Mouse (Mus musculus) neural tube, embryonic 13.5 days (tissue): ENCODE data around the gene Med6. TPM values are rescaled to one million over a fixed set of nuclear protein-coding genes. Genes with fewer than 3 reads are reported as not detected.
"Not testable (repeated sequence)": the region's sequence is repeated elsewhere in the genome, so short reads cannot be mapped to it uniquely, and the experiment has no call there.

Source experiments
- ATAC-seq: fragments of 200-750 bp; cut with Nextera tagmentation; 2 replicates; pipeline ENCODE4 v1.8.0; 2017; ENCODE audit warnings: low read depth, mild to moderate bottlenecking, moderate TSS enrichment, moderate library complexity
- H3K27ac ChIP-seq: fragments of 300-500 bp; sonication (generic); replicated peaks from 2 replicates; pipeline ENCODE4 v1.5.1; 2015; ENCODE audit warnings: moderate library complexity, mild to moderate bottlenecking, inconsistent platforms
- H3K27me3 ChIP-seq: fragments of 300-500 bp; sonication (generic); 2 replicates; pipeline ENCODE4 v1.6.1; 2015; ENCODE audit warnings: mild to moderate bottlenecking, inconsistent platforms
- H3K36me3 ChIP-seq: fragments of 300-500 bp; sonication (generic); 2 replicates; pipeline ENCODE4 v1.6.1; 2015; ENCODE audit warnings: mild to moderate bottlenecking, inconsistent platforms
- H3K4me1 ChIP-seq: fragments of 300-500 bp; sonication (generic); replicated peaks from 2 replicates; pipeline ENCODE4 v1.6.1; 2015; ENCODE audit warnings: inconsistent platforms
- H3K4me2 ChIP-seq: fragments of 300-500 bp; sonication (generic); 2 replicates; pipeline ENCODE4 v1.6.1; 2015; ENCODE audit warnings: inconsistent platforms, mild to moderate bottlenecking, moderate library complexity
- H3K4me3 ChIP-seq: fragments of 300-500 bp; sonication (generic); 2 replicates; pipeline ENCODE4 v1.5.1; 2015; ENCODE audit warnings: mild to moderate bottlenecking, inconsistent platforms
- H3K9ac ChIP-seq: fragments of 300-500 bp; sonication (generic); 2 replicates; pipeline ENCODE4 v1.6.1; 2015; ENCODE audit warnings: moderate library complexity, mild to moderate bottlenecking, inconsistent platforms
- H3K9me3 ChIP-seq: fragments of 300-500 bp; sonication (generic); 2 replicates; pipeline ENCODE4 v1.6.1; 2016; ENCODE audit warnings: inconsistent platforms
- WGBS: fragments of 180-500 bp; shearing (Covaris S2); methylation state at CpG from one replicate; pipeline ENCODE4 v1.1.7; 2015; 5-methylcytosine and 5-hydroxymethylcytosine counted together
- polyA plus RNA-seq: library from polyadenylated mRNA; unstranded; fragments of >200 nt; fragmentation: Nextera tagmentation; extraction: Ambion mirVana; gene quantifications from 2 replicates; pipeline ENCODE4 v1.2.1, GENCODE M21; 2015

Med6 gene
- polyA plus RNA-seq, 1 experiment from 2014 or later = 59.3 TPM

DNA sequence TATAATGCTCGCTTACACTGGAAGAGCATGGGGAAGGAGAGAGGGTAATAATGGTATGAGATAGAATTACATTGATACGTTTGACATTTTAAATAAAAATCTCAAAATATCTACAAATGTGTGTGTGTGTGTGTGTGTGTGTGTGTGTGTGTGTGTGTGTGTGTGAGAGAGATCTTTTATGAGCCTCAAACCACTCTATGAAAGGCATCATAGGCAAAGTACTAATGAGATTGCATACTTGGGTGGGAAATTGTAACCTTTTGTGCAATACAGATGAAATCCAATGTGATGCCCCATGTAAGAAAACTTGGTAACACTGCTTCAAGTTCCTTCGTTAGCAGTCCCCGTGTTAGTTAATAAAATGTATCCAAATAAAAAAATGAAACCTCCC is 61.8 kb downstream of the Med6 start:
- peak overlapping the region; percentile 81 for H3K27ac ChIP-seq
- peak overlapping the region; percentile 89 for H3K9ac ChIP-seq
- H3K9me3 ChIP-seq = no peaks in the 10 kb centered on the region
- H3K27me3 ChIP-seq = no peaks in the 10 kb centered on the region
- peaks cover 25% of the 10 kb centered on the region for H3K4me1 ChIP-seq
- H3K4me3 ChIP-seq = peak overlapping the region; percentile 86
- peak; percentile 69 for ATAC-seq
- WGBS = 43% methylated on average over 4 of the region's 4 CpGs
- H3K4me2 ChIP-seq = peak overlapping the region; percentile 69
- H3K36me3 ChIP-seq = no peaks in the 10 kb centered on the region

DNA sequence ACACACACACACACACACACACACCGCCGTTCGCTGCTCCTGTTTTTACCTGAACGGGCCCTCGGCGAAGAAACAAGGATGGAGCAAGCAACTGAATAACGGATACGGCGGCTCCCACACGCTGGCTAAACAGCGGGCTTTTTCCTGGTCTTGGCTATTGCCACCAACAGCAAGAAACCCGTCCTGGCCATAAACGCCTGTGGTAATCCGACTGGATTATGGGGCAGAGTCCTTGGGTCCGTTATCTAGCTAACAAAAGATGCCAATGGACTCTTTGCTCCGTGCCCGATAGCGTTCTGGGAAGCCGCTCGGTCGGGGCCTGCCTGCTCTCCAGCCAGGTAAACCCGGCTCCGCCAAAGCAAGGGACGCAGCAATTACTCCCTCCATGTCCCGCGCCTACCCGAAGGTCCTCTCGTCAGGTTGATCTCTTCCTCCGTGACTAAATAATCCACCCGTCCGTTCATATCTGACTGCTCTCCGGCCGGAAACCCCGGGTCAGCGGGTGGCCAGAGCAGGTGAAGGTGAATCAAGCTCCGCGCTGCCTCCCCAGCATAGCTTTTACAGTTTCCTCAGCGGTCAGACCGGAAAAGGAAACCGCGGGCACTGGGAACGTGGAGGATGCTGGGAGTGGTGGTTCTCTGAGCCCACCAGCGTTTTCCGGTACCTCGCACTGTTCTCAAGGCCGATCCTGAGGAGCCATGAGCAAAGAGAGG is 62.3 kb downstream of the Med6 start, which contains the start of the genes Gm20498 and Synj2bp:
TSS of gene Gm20498 (minus strand) at position 590 of the 713 bp plus-strand sequence.
TSS of gene Synj2bp (minus strand) at position 596 of the 713 bp plus-strand sequence.
- H3K4me2 ChIP-seq = peak within 1 kb of the TSS; percentile 69
- H3K27me3 ChIP-seq = no peaks in the 10 kb centered on the region
- ATAC-seq = peak; percentile 95
- H3K4me3 ChIP-seq = peak within 1 kb of the TSS; percentile 86
- H3K9ac ChIP-seq = peak within 1 kb of the TSS; percentile 89
- peak within 1 kb of the TSS; percentile 81 for H3K27ac ChIP-seq
- H3K9me3 ChIP-seq = no peaks in the 10 kb centered on the region
- no peaks in the 10 kb centered on the region for H3K36me3 ChIP-seq
- whole genome bisulfite sequencing = under 1% methylated on average over 46 of the region's 46 CpGs
- peaks cover 25% of the 10 kb centered on the region for H3K4me1 ChIP-seq

DNA sequence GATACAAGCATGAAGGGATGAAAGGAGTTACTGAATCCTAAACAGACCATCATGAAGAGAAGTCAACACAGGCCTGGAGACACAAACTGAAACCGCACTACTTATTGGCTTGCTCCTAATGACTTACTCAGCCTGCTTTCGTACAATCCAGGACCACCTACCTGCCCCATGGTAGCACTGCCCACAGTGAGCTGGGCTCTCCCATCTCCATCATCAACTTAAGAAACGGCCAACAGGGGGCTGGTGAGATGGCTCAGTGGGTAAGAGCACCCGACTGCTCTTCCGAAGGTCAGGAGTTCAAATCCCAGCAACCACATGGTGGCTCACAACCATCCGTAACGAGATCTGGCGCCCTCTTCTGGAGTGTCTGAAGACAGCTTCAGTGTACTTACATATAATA is 64.2 kb downstream of the Med6 start:
- not testable (repeated sequence) for H3K27me3 ChIP-seq, ATAC-seq, H3K9me3 ChIP-seq, H3K9ac ChIP-seq, H3K27ac ChIP-seq, H3K4me3 ChIP-seq, H3K4me2 ChIP-seq, H3K36me3 ChIP-seq
- 76% methylated on average over 8 of the region's 8 CpGs for WGBS
- H3K4me1 ChIP-seq = peaks cover 25% of the 10 kb centered on the region

Other genes starting within 250 kb of the Med6 start
- 0.23 and 0.31 TPM in 2 replicates for gene Gm4787, start 215.5 kb downstream of the Med6 start, polyA plus RNA-seq
- gene Adam4, start 173.1 kb downstream of the Med6 start, polyA plus RNA-seq = 0.50 and 0.63 TPM in 2 replicates
- 152 and 167 TPM in 2 replicates for gene Cox16, start 109.9 kb downstream of the Med6 start, polyA plus RNA-seq
- gene Gm20498, start 62.1 kb downstream of the Med6 start, polyA plus RNA-seq = 42.2 and 46.3 TPM in 2 replicates
- gene Synj2bp, start 62.1 kb downstream of the Med6 start, polyA plus RNA-seq = 30.8 and 39.0 TPM in 2 replicates
- gene Adam21, start 26.5 kb downstream of the Med6 start, polyA plus RNA-seq = 0.88 and 1.1 TPM in 2 replicates
- gene Ttc9, start 36.2 kb upstream of the Med6 start, polyA plus RNA-seq = 12.6 and 14.2 TPM in 2 replicates
- gene Map3k9, start 186.2 kb upstream of the Med6 start, polyA plus RNA-seq = 8.1 and 9.4 TPM in 2 replicates